ENCODE assay signal across 11 mouse cellular contexts in genomic region chr4:117405999-117406398, GRCm38 (mm10).
DNase-seq lines count a peak whose midpoint lies in the region; ATAC-seq and TF ChIP-seq lines count a peak whose summit lies in the region.
"Had no signal": no experiment of that assay in that cellular context is flagged by ENCODE, and none has a peak within 500 bp of the region (broad histone marks: within the 10 kb centered on the region; RNA-seq: fewer than 3 reads in every experiment).

No protein-coding gene starts in this region.

- 62% methylated on average over 9 of the region's 9 CpGs for WGBS in hindbrain, embryonic 10.5 days
- 48% methylated on average over 9 of the region's 9 CpGs for WGBS in hindbrain, embryonic 13.5 days
- WGBS in embryonic facial prominence, embryonic 10.5 days: 49% methylated on average over 9 of the region's 9 CpGs
- WGBS in kidney, embryonic 15.5 days: 41% methylated on average over 9 of the region's 9 CpGs

- ATAC-seq in hindbrain, embryonic 13.5 days (ENCODE audit: low FRiP score): no peak
- ATAC-seq in kidney, embryonic 15.5 days (replicated peaks; ENCODE audit: low FRiP score): no peak
- ATAC-seq: CD4-positive, CD25-positive, alpha-beta regulatory T cell, adult 4 months had no signal

- no peaks in the 10 kb centered on the region for H3K36me3 ChIP-seq in hindbrain, embryonic 10.5 days
- H3K36me3 ChIP-seq in hindbrain, embryonic 13.5 days: no peaks in the 10 kb centered on the region
- no peaks in the 10 kb centered on the region for H3K36me3 ChIP-seq in embryonic facial prominence, embryonic 10.5 days (replicated peaks)
- no peaks in the 10 kb centered on the region for H3K36me3 ChIP-seq in kidney, embryonic 15.5 days
- H3K36me3 ChIP-seq: midbrain, embryonic 12.5 days had no signal

- H3K27me3 ChIP-seq in hindbrain, embryonic 10.5 days (ENCODE audit: insufficient read depth, poor library complexity, severe bottlenecking): peaks cover 100% of the 10 kb centered on the region
- H3K27me3 ChIP-seq in hindbrain, embryonic 13.5 days: peaks cover 100% of the 10 kb centered on the region
- H3K27me3 ChIP-seq in embryonic facial prominence, embryonic 10.5 days (replicated peaks; ENCODE audit: low read depth, poor library complexity, severe bottlenecking): peaks cover 79% of the 10 kb centered on the region
- peaks cover 22% of the 10 kb centered on the region for H3K27me3 ChIP-seq in kidney, embryonic 15.5 days

- H3K27ac ChIP-seq in hindbrain, embryonic 10.5 days: peak overlapping the region; percentile 63
- H3K27ac ChIP-seq in hindbrain, embryonic 13.5 days: no peak overlapping the region
- H3K27ac ChIP-seq in embryonic facial prominence, embryonic 10.5 days (replicated peaks): peak overlapping the region; percentile 44; the same call in 1 of the 2 replicates
- no peak overlapping the region for H3K27ac ChIP-seq in kidney, embryonic 15.5 days
- H3K27ac ChIP-seq: midbrain, embryonic 12.5 days had no signal

- H3K4me2 ChIP-seq in hindbrain, embryonic 13.5 days: no peak overlapping the region
- H3K4me2 ChIP-seq in kidney, embryonic 15.5 days: no peak overlapping the region
- H3K4me2 ChIP-seq: midbrain, embryonic 12.5 days had no signal

- DNase-seq in hindbrain, embryonic 10.5 days (ENCODE audit: low spot score): no peak
- DNase-seq in brain, embryonic 14.5 days (ENCODE audit: low read depth): peak; percentile 86
- peak; percentile 24 for DNase-seq in embryonic facial prominence, embryonic 10.5 days (ENCODE audit: low spot score)
- peak; percentile 4 to 9 for DNase-seq in heart, postnatal 14 days
- no peak for DNase-seq in ovary, postnatal 10 days (ENCODE audit: low spot score)
- no peak for DNase-seq in yolk sac, embryonic 10.5 days (ENCODE audit: low spot score)
- DNase-seq: thymus, adult 2 months had no signal

- H3K9ac ChIP-seq in hindbrain, embryonic 13.5 days: no peak overlapping the region
- no peak overlapping the region for H3K9ac ChIP-seq in kidney, embryonic 15.5 days
- H3K9ac ChIP-seq: midbrain, embryonic 12.5 days had no signal

- intact Hi-C loops in heart, postnatal 14 days (cut with DNase I): loop anchor here (10.0 kb wide), 1 partner anchor 269 kb away; no protein-coding TSS in a partner anchor

- H3K4me3 ChIP-seq in hindbrain, embryonic 10.5 days: no peak overlapping the region
- H3K4me3 ChIP-seq in hindbrain, embryonic 13.5 days: no peak overlapping the region
- H3K4me3 ChIP-seq in embryonic facial prominence, embryonic 10.5 days: no peak overlapping the region
- H3K4me3 ChIP-seq in kidney, embryonic 15.5 days (replicated peaks): no peak overlapping the region
- H3K4me3 ChIP-seq: midbrain, embryonic 12.5 days had no signal

- peaks cover 56% of the 10 kb centered on the region for H3K4me1 ChIP-seq in hindbrain, embryonic 10.5 days (replicated peaks)
- H3K4me1 ChIP-seq in hindbrain, embryonic 13.5 days (replicated peaks): peaks cover 40% of the 10 kb centered on the region
- H3K4me1 ChIP-seq in embryonic facial prominence, embryonic 10.5 days: peaks cover 54% of the 10 kb centered on the region
- peaks cover 13% of the 10 kb centered on the region for H3K4me1 ChIP-seq in kidney, embryonic 15.5 days

- TF ChIP-seq POLR2A in brain, embryonic 14.5 days (IDR thresholded peaks at IDR 0.05; ENCODE audit: borderline replicate concordance, extremely low read depth, insufficient read depth, insufficient read length, poor library complexity, severe bottlenecking): no peak

- H3K9me3 ChIP-seq in hindbrain, embryonic 10.5 days: no peaks in the 10 kb centered on the region
- H3K9me3 ChIP-seq in hindbrain, embryonic 13.5 days: no peaks in the 10 kb centered on the region
- H3K9me3 ChIP-seq in embryonic facial prominence, embryonic 10.5 days: no peaks in the 10 kb centered on the region
- no peaks in the 10 kb centered on the region for H3K9me3 ChIP-seq in kidney, embryonic 15.5 days (replicated peaks)
- H3K9me3 ChIP-seq: midbrain, embryonic 12.5 days had no signal

- no peak for TF ChIP-seq CTCF in brain, embryonic 14.5 days (IDR thresholded peaks at IDR 0.05; ENCODE audit: borderline replicate concordance, extremely low read depth, insufficient read depth, insufficient read length)

Comparison
In these comparisons a context has a peak if more than half of its experiments do, and no peak if none do; other contexts are left out.
1. H3K27ac ChIP-seq: peak in hindbrain, embryonic 10.5 days (single experiment) and embryonic facial prominence, embryonic 10.5 days (single experiment); none in hindbrain, embryonic 13.5 days (single experiment) and kidney, embryonic 15.5 days (single experiment).
2. DNase-seq: peak in brain, embryonic 14.5 days (single experiment), embryonic facial prominence, embryonic 10.5 days (single experiment) and heart, postnatal 14 days (2 of 2); none in hindbrain, embryonic 10.5 days (single experiment), ovary, postnatal 10 days (single experiment) and yolk sac, embryonic 10.5 days (single experiment).